Mouse (Mus musculus) lung, adult 2 months (tissue): ENCODE results near the gene Atg101.

ENCODE experiments used
- CTCF ChIP-seq: fragments of 200-500 bp; IDR thresholded peaks from 2 replicates; pipeline ENCODE4 v1.5.1; 2011; ENCODE audit warnings: mild to moderate bottlenecking, low read length, control low read depth; ENCODE audit not compliant: insufficient read depth
- POLR2A ChIP-seq: fragments of 200-500 bp; IDR thresholded peaks from 2 replicates; pipeline ENCODE4 v1.6.1; 2011; ENCODE audit warnings: low read depth, mild to moderate bottlenecking, control low read depth, low read length, borderline replicate concordance; ENCODE audit errors: extremely low read depth

GRCm38 (mm10) chr15:101321126-101321525 lies 37.1 kb downstream of the Atg101 start:
- TF ChIP-seq CTCF (no peak), POLR2A (no peak)
